Mouse (Mus musculus) forebrain, embryonic 13.5 days (tissue): Measurements from ENCODE around the gene Naaladl2. TPM values are rescaled to one million over a fixed set of nuclear protein-coding genes. Genes with fewer than 3 reads are reported as not detected.

Experiments
- ATAC-seq: fragments of 200-750 bp; cut with Nextera tagmentation; 2 replicates; pipeline ENCODE4 v1.8.0; 2017
- H3K27ac ChIP-seq: fragments of 300-500 bp; sonication (generic); 2 replicates; pipeline ENCODE4 v1.5.1; 2015; ENCODE audit warnings: inconsistent platforms, mild to moderate bottlenecking, moderate library complexity
- H3K27me3 ChIP-seq: fragments of 300-500 bp; sonication (generic); 2 replicates; pipeline ENCODE4 v1.6.1; 2015; ENCODE audit warnings: mild to moderate bottlenecking, inconsistent platforms
- H3K36me3 ChIP-seq: fragments of 300-500 bp; sonication (generic); 2 replicates; pipeline ENCODE4 v1.6.1; 2015; ENCODE audit warnings: mild to moderate bottlenecking, inconsistent platforms; ENCODE audit not compliant: poor library complexity, severe bottlenecking
- H3K4me1 ChIP-seq: fragments of 300-500 bp; sonication (generic); 2 replicates; pipeline ENCODE4 v1.6.1; 2015; ENCODE audit warnings: inconsistent platforms
- H3K4me2 ChIP-seq: fragments of 300-500 bp; sonication (generic); 2 replicates; pipeline ENCODE4 v1.6.1; 2015; ENCODE audit warnings: inconsistent platforms, mild to moderate bottlenecking, moderate library complexity
- H3K4me3 ChIP-seq: fragments of 300-500 bp; sonication (generic); 2 replicates; pipeline ENCODE4 v1.5.1; 2015; ENCODE audit warnings: mild to moderate bottlenecking, inconsistent platforms
- H3K9ac ChIP-seq: fragments of 300-500 bp; sonication (generic); 2 replicates; pipeline ENCODE4 v1.6.1; 2015; ENCODE audit warnings: mild to moderate bottlenecking, inconsistent platforms
- H3K9me3 ChIP-seq: fragments of 300-500 bp; sonication (generic); replicated peaks from 2 replicates; pipeline ENCODE4 v1.6.1; 2016; ENCODE audit warnings: inconsistent platforms
- WGBS: fragments of 180-500 bp; shearing (Covaris S2); methylation state at CpG from one replicate; pipeline ENCODE4 v1.1.7; 2015; 5-methylcytosine and 5-hydroxymethylcytosine counted together
- polyA plus RNA-seq: library from polyadenylated mRNA; unstranded; fragments of >200 nt; fragmentation: Nextera tagmentation; extraction: Ambion mirVana; gene quantifications from 2 replicates; pipeline ENCODE4 v1.2.1, GENCODE M21; 2015

Gene Naaladl2
- 0.31 and 0.33 TPM in 2 replicates for polyA plus RNA-seq

GRCm38 (mm10) chr3:25143555-25144311, at the start of gene Naaladl2:
Naaladl2 (minus strand) TSS chr3:25144261.
- peak within 1 kb of the TSS; percentile 69 for H3K27ac ChIP-seq
- peaks cover 15% of the 10 kb centered on the region for H3K4me1 ChIP-seq
- H3K36me3 ChIP-seq, result no peaks in the 10 kb centered on the region
- peak; percentile 95 for ATAC-seq
- H3K27me3 ChIP-seq, result no peaks in the 10 kb centered on the region
- H3K4me2 ChIP-seq, result peak within 1 kb of the TSS; percentile 72
- H3K9me3 ChIP-seq, result no peaks in the 10 kb centered on the region
- peak within 1 kb of the TSS; percentile 77 for H3K9ac ChIP-seq
- peak within 1 kb of the TSS; percentile 68 for H3K4me3 ChIP-seq
- under 1% methylated on average over 84 of the region's 93 CpGs for WGBS

GRCm38 (mm10) chr3:25151721-25152120, 7.7 kb upstream of the Naaladl2 start:
- no peaks in the 10 kb centered on the region for H3K27me3 ChIP-seq
- H3K36me3 ChIP-seq, result 0 out of 2 replicates have a peak, but pooled peaks cover 5% of the 10 kb centered on the region
- no peak overlapping the region for H3K4me2 ChIP-seq
- 94% methylated on average over 13 of the region's 13 CpGs for WGBS
- H3K4me3 ChIP-seq, result no peak overlapping the region
- H3K4me1 ChIP-seq, result no peaks in the 10 kb centered on the region
- H3K9ac ChIP-seq, result no peak overlapping the region
- no peak overlapping the region for H3K27ac ChIP-seq
- peaks cover 27% of the 10 kb centered on the region for H3K9me3 ChIP-seq
- no peak for ATAC-seq

DNA sequence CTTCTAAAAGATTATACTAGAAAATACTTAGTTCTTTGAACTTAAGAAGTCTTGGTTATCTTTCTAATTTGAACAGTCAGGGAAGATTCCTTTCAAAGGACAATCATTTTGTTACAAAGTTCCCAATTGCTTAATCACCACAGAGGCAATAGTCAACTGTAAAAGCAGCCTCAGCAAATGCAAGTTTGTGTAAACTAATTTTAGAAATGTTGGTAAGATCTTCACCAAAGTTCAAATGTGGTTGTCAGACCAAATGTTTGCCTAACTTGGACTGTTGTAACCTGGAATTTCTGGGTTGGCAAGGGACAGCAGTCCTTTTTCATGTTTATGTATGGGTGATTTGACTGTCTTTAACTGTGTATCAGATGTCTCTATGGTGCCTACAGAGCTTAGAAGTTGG, 3.2 kb upstream of the Naaladl2 start:
- no peak overlapping the region for H3K4me3 ChIP-seq
- peaks cover 15% of the 10 kb centered on the region for H3K4me1 ChIP-seq
- no peak overlapping the region for H3K4me2 ChIP-seq
- H3K9me3 ChIP-seq, result peaks cover 16% of the 10 kb centered on the region
- H3K27me3 ChIP-seq, result no peaks in the 10 kb centered on the region
- H3K36me3 ChIP-seq, result 0 out of 2 replicates have a peak, but pooled peaks cover 5% of the 10 kb centered on the region
- no peak overlapping the region for H3K27ac ChIP-seq
- no peak for ATAC-seq
- H3K9ac ChIP-seq, result no peak overlapping the region

DNA sequence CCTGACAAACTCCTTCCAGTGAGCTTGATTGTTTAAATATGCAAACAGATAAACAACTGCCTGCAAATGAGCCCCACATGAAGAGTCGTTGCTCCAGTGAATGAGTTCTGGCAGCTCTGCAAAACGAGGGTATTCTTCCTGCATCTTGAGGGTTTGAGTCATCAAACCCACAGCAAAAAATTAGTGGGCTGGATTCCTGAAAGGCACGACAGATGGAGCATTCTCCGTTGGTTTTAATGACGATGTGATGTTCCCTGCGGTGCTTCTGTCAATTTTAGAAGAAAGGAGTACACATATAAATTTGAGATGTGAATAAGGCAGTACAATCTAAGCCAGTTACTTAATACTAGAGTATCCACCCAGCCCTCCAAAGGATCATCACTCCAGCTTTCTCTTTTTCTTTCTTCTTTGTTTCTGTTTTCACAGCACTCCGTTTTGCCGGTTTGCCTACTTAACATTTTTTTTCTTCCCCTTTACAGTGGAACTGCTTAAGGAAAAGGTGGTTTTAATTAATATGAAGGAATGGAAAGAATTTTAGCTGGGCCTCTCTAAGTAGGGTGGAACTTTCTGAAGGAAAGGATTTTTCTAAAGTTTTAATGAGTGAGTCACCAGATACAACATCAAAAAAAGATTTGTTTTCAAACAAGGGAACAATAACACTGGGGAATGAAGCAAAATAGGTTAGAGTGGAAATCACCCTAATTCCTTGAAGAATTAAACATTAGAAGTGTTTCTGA, 1.1 kb upstream of the Naaladl2 start:
- Histone ChIP-seq H3K4me3 (no peak overlapping the region), H3K36me3 (no peaks in the 10 kb centered on the region), H3K27ac (peak overlapping the region; percentile 44; the same call in 1 of the 2 replicates), H3K9ac (no peak overlapping the region), H3K9me3 (0 out of 2 replicates have a peak, but pooled peaks cover 8% of the 10 kb centered on the region), H3K27me3 (no peaks in the 10 kb centered on the region), H3K4me2 (peak overlapping the region; percentile 72; the same call in 1 of the 2 replicates), H3K4me1 (peaks cover 15% of the 10 kb centered on the region)
- peak; percentile 20; the same call in 1 of the 2 replicates for ATAC-seq
- WGBS, result 2% methylated on average over 8 of the region's 8 CpGs

DNA sequence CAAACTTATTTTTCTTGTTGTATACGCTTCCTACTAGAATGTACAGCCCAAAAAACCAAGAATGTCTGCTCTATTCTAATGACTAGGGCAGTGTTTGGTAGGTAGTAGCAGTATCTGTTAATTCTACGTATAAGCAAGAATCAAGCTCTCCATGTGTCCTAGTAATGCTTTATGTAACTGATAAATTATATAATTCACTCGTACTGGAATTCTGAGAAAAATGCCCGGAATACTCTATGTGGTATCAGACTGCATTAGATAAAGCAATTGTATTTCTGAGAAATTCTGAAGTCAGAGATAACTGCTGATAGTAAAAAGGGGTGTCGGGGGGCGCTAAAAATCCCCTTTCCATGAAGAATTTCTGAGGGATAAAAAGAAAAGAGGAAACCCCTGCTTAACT, 950 bp downstream of the Naaladl2 start:
- H3K4me3 ChIP-seq, result peak overlapping the region; percentile 68
- H3K4me2 ChIP-seq, result peak overlapping the region; percentile 72
- no peak for ATAC-seq
- H3K36me3 ChIP-seq, result no peaks in the 10 kb centered on the region
- no peaks in the 10 kb centered on the region for H3K9me3 ChIP-seq
- peak overlapping the region; percentile 77 for H3K9ac ChIP-seq
- peaks cover 15% of the 10 kb centered on the region for H3K4me1 ChIP-seq
- H3K27ac ChIP-seq, result peak overlapping the region; percentile 69; the same call in 1 of the 2 replicates
- no peaks in the 10 kb centered on the region for H3K27me3 ChIP-seq
- WGBS, result 54% methylated on average over 6 of the region's 6 CpGs

DNA sequence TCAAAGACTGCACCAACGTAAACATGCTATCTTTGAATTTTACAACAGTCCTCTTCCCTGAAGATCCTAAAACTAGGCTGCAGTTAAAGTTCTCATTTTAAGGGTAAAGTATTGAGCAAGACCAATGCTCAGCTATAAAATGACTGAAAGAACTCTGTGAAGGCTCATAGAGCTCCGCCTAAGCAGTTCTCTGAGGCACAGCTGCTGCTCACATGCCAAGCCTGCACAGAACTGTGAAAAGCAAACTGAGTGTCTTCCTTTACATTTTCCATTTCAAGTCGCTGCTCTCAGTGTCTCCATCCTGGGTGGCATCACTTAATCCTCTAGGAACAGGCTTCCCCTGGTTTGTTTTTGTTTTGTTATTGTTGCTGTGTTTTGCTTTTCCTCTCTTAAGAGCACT, 12.2 kb downstream of the Naaladl2 start:
- no peaks in the 10 kb centered on the region for H3K27me3 ChIP-seq
- no peak overlapping the region for H3K27ac ChIP-seq
- no peaks in the 10 kb centered on the region for H3K36me3 ChIP-seq
- peaks cover 3% of the 10 kb centered on the region; the same call in 1 of the 2 replicates for H3K4me1 ChIP-seq
- no peak overlapping the region for H3K4me2 ChIP-seq
- ATAC-seq, result no peak
- 54% methylated on average over 3 of the region's 3 CpGs for WGBS
- no peak overlapping the region for H3K4me3 ChIP-seq
- no peaks in the 10 kb centered on the region for H3K9me3 ChIP-seq
- no peak overlapping the region for H3K9ac ChIP-seq

GRCm38 (mm10) chr3:25127864-25128263, 16.2 kb downstream of the Naaladl2 start:
- ATAC-seq, result no peak
- no peak overlapping the region for H3K9ac ChIP-seq
- no peak overlapping the region for H3K4me2 ChIP-seq
- H3K9me3 ChIP-seq, result no peaks in the 10 kb centered on the region
- H3K27ac ChIP-seq, result no peak overlapping the region
- H3K27me3 ChIP-seq, result no peaks in the 10 kb centered on the region
- H3K4me3 ChIP-seq, result no peak overlapping the region
- peaks cover 12% of the 10 kb centered on the region; the same call in 1 of the 2 replicates for H3K4me1 ChIP-seq
- WGBS, result 5% methylated on average over 4 of the region's 4 CpGs
- no peaks in the 10 kb centered on the region for H3K36me3 ChIP-seq

DNA sequence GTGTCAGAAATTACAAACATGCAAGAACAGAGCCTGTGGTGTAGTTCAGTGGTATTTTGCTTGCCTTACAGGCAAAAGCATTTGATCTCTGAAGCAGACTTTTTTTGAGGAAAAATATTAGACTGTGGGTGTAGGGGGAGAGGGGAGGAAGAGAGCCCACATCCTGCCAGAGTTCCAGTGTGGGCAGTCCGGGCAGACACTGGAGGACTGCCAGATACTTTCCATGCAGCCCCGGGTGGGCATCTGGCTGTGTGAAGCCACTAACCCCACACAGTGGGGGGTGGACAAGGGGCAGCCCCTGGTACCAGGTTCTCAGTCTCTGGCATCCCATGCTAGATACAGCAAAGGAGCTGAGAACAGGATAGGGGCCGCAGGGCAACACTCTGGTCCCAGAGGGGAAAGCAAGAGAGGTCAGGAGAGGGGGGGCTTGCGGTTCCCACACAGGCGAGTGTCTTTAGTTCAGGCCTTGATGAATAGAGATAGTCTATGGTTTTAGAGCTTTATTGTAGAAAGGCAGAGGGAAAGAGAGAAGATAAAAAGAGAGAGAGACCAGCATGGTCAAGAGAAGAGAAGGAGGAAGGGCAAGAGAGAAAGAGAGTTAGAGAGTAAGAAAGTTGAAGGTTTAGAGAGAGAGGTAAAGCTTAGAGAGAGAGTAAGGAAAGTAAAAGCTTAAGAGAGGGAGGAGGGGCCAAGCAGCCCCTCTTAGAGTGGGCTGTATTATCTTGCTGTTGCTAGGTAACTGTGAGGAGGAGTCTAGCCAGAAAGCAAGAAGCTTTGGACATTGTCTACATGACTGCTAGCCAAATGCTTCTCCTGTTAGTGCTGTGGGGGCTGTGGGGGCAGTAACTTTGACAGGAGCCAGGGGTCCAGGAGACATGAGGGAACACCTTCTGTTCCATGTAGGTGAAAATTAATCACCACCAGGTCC, 18.9 kb downstream of the Naaladl2 start:
- no peak overlapping the region for H3K4me2 ChIP-seq
- no peak overlapping the region for H3K27ac ChIP-seq
- no peak overlapping the region for H3K4me3 ChIP-seq
- H3K36me3 ChIP-seq, result no peaks in the 10 kb centered on the region
- WGBS, result 14% methylated on average over 5 of the region's 5 CpGs
- peaks cover 12% of the 10 kb centered on the region; the same call in 1 of the 2 replicates for H3K4me1 ChIP-seq
- no peak overlapping the region for H3K9ac ChIP-seq
- H3K9me3 ChIP-seq, result no peaks in the 10 kb centered on the region
- no peaks in the 10 kb centered on the region for H3K27me3 ChIP-seq
- peak; percentile 48; the same call in 1 of the 2 replicates for ATAC-seq

DNA sequence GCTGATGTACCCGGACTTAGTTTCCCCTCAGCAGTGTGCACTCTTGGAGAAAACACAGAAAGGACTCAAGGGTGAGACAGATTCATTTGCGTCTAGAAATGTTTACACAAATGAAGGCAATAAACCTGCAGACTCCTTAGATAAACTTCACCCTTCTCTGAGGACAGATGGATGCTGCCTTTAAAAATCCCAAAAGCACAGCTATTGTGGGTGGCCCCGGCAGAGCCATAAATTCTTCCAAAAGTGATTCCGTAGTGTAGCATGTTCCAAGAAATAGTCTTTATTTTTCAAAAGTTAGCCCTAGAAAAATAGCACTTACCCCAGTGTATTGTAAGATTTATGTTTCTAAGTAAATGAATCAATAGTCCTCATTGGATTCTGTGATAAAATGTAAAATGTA, 31.0 kb downstream of the Naaladl2 start:
- no peak overlapping the region for H3K4me2 ChIP-seq
- WGBS, result 89% methylated on average over 4 of the region's 4 CpGs
- ATAC-seq, result no peak
- H3K27ac ChIP-seq, result no peak overlapping the region
- H3K36me3 ChIP-seq, result no peaks in the 10 kb centered on the region
- no peaks in the 10 kb centered on the region for H3K4me1 ChIP-seq
- H3K9ac ChIP-seq, result no peak overlapping the region
- H3K9me3 ChIP-seq, result no peaks in the 10 kb centered on the region
- H3K27me3 ChIP-seq, result no peaks in the 10 kb centered on the region
- no peak overlapping the region for H3K4me3 ChIP-seq

- no peak overlapping the region for H3K4me2 ChIP-seq
- no peak for ATAC-seq
- no peaks in the 10 kb centered on the region for H3K36me3 ChIP-seq
- H3K9me3 ChIP-seq, result no peaks in the 10 kb centered on the region
- H3K27me3 ChIP-seq, result no peaks in the 10 kb centered on the region
- H3K4me3 ChIP-seq, result no peak overlapping the region
- 61% methylated on average over 3 of the region's 3 CpGs for WGBS
- H3K27ac ChIP-seq, result no peak overlapping the region
- no peak overlapping the region for H3K9ac ChIP-seq
- H3K4me1 ChIP-seq, result no peaks in the 10 kb centered on the region
Observed at GRCm38 (mm10) chr3:25108997-25109396, 35.1 kb downstream of the Naaladl2 start.

DNA sequence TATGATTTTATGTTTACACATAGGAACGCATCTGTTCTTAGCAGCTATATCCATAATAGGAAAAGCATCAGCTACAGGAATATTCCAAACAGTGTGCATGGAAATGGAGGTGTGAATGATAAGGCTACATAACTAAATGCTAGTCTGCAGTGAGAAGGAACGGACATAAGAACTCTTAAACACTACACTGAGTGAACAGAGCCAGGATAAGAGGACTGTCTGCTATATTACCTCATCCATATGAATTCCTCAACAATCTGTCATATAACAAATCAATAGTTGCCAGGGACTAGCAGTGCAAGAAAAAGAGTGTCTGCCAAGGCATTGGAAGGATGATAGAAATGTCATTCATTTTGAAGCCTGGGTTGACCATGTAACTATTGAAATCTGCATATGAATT, 51.1 kb downstream of the Naaladl2 start:
- Histone ChIP-seq H3K9me3 (no peaks in the 10 kb centered on the region), H3K27me3 (no peaks in the 10 kb centered on the region), H3K4me1 (no peaks in the 10 kb centered on the region), H3K4me3 (no peak overlapping the region), H3K27ac (no peak overlapping the region), H3K9ac (no peak overlapping the region), H3K4me2 (no peak overlapping the region), H3K36me3 (no peaks in the 10 kb centered on the region)
- 93% methylated on average over 2 of the region's 2 CpGs for WGBS
- no peak for ATAC-seq
